ENCODE assay signal across 8 mouse cellular contexts in the genomic region with DNA sequence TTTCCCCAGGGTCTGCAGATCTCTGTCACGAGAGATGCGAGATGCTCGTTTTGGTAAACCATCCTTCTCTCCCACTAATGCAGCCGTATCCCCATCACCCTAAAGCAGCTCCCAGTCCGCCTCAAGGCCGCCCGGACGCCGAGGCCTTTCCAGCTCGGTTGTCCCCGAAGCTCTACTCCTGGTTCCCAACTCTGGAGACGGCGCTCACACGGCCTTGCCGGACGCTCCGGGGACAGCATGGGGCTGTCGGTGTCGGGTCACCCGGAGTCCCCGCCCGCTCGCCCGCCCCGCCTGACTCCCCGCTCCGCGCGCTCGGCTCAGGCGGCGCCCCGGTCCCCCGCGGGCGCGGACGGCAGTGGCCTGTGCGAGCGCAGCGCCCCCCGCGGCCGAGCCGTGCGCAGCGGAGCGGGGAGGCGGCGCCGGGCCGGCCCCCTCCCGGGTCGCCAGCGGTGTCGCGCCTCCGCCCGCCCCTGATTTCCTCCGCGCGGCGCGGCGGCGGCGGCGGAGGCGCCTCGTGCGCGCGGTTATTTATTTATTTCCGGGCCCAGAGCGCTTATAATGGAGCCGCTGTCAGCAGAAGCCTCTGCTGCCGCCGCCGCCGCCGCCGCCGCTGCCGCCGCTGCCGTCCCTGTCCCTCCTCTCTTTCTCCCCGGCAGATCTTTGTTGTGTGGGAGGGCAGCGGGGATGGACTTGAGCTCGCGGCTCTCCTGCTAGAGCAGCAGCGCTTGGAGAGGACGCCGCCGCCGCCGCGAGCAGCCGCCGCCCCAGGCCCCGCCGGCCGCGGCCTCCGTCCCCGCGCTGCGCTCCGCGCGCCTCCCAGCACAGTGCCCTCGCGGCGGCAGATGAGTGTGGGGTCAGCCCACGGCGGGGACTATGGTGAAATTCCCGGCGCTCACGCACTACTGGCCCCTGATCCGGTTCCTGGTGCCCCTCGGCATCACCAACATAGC. TPM values are rescaled to one million over a fixed set of nuclear protein-coding genes. Genes with fewer than 3 reads are reported as not detected.
DNase-seq lines count a peak whose midpoint lies in the region; ATAC-seq and TF ChIP-seq lines count a peak whose summit lies in the region.

A gene (plus strand): TSS at position 547 of the 950 bp plus-strand sequence.

- intact Hi-C loops in heart, postnatal 14 days (cut with DNase I), result loop anchor here (2.0 to 5.0 kb wide), 2 partner anchors 86 to 114 kb away; no protein-coding TSS in a partner anchor

- peak within 1 kb of the TSS; percentile 96 for H3K27ac ChIP-seq in forebrain, embryonic 16.5 days (ENCODE audit: low read length)
- H3K27ac ChIP-seq in neural tube, embryonic 13.5 days (replicated peaks), result peak within 1 kb of the TSS; percentile 98
- peak within 1 kb of the TSS; percentile 82 for H3K27ac ChIP-seq in stomach, postnatal 0 days (replicated peaks)

- peak within 1 kb of the TSS; percentile 87 for H3K4me3 ChIP-seq in E14TG2a.4 (replicated peaks; ENCODE audit: low read length)
- H3K4me3 ChIP-seq in forebrain, embryonic 16.5 days (replicated peaks; ENCODE audit: low read length), result peak within 1 kb of the TSS; percentile 59
- H3K4me3 ChIP-seq in neural tube, embryonic 13.5 days, result peak within 1 kb of the TSS; percentile 85
- peak within 1 kb of the TSS; percentile 72 for H3K4me3 ChIP-seq in stomach, postnatal 0 days (ENCODE audit: low read depth, low read length)

- peak; percentile 82 for DNase-seq in cerebellum, adult 11-12 months
- peak; percentile 93 to 96 for DNase-seq in heart, postnatal 14 days
- DNase-seq in large intestine, adult 2 months (ENCODE audit: low read depth, low spot score), result no peak
- peak; percentile 77 to 81 for DNase-seq in lung, adult 18-20 months
- DNase-seq in stomach, postnatal 0 days (ENCODE audit: low spot score), result peak; percentile 78

- TF ChIP-seq CTCF in E14TG2a.4 (conservative IDR thresholded peaks at IDR 0.05; ENCODE audit: low read length), result no peak
- peak; percentile 44; the same call in 1 of the 2 replicates for TF ChIP-seq CTCF in stomach, postnatal 0 days (IDR thresholded peaks at IDR 0.05; ENCODE audit: low read depth)

- H3K9me3 ChIP-seq in E14TG2a.4 (ENCODE audit: low read length), result no peaks in the 10 kb centered on the region
- H3K9me3 ChIP-seq in forebrain, embryonic 16.5 days (ENCODE audit: control insufficient read depth, low read length), result no peaks in the 10 kb centered on the region
- no peaks in the 10 kb centered on the region for H3K9me3 ChIP-seq in neural tube, embryonic 13.5 days
- H3K9me3 ChIP-seq in stomach, postnatal 0 days (ENCODE audit: control insufficient read depth, low read length), result no peaks in the 10 kb centered on the region

- peaks cover 24% of the 10 kb centered on the region for H3K27me3 ChIP-seq in E14TG2a.4 (ENCODE audit: insufficient read depth, low read length)
- H3K27me3 ChIP-seq in forebrain, embryonic 16.5 days (replicated peaks; ENCODE audit: control insufficient read depth, insufficient read depth, low read length), result no peaks in the 10 kb centered on the region
- H3K27me3 ChIP-seq in neural tube, embryonic 13.5 days, result no peaks in the 10 kb centered on the region
- no peaks in the 10 kb centered on the region for H3K27me3 ChIP-seq in stomach, postnatal 0 days (ENCODE audit: control insufficient read depth, insufficient read depth, low read length)

- peaks cover 44% of the 10 kb centered on the region for H3K4me1 ChIP-seq in E14TG2a.4 (replicated peaks; ENCODE audit: low read depth, low read length)
- peaks cover 27% of the 10 kb centered on the region for H3K4me1 ChIP-seq in forebrain, embryonic 16.5 days (replicated peaks; ENCODE audit: control insufficient read depth, insufficient read depth, low read length)
- peaks cover 39% of the 10 kb centered on the region for H3K4me1 ChIP-seq in neural tube, embryonic 13.5 days (replicated peaks)
- H3K4me1 ChIP-seq in stomach, postnatal 0 days (replicated peaks; ENCODE audit: control insufficient read depth, insufficient read depth), result no peaks in the 10 kb centered on the region; the same call in 1 of the 2 replicates

- peak within 1 kb of the TSS; percentile 80 for H3K9ac ChIP-seq in forebrain, embryonic 16.5 days (replicated peaks; ENCODE audit: low read depth, low read length)
- H3K9ac ChIP-seq in neural tube, embryonic 13.5 days, result peak within 1 kb of the TSS; percentile 96
- peak within 1 kb of the TSS; percentile 75 for H3K9ac ChIP-seq in stomach, postnatal 0 days (ENCODE audit: low read length)

- peak within 1 kb of the TSS; percentile 67 for H3K4me2 ChIP-seq in forebrain, embryonic 16.5 days (ENCODE audit: low read length)
- peak within 1 kb of the TSS; percentile 73 for H3K4me2 ChIP-seq in neural tube, embryonic 13.5 days
- peak within 1 kb of the TSS; percentile 87 for H3K4me2 ChIP-seq in stomach, postnatal 0 days (replicated peaks; ENCODE audit: low read depth)

- WGBS in forebrain, embryonic 16.5 days, result under 1% methylated on average over 100 of the region's 120 CpGs
- 1% methylated on average over 101 of the region's 120 CpGs for WGBS in large intestine, adult 2 months
- WGBS in neural tube, embryonic 13.5 days, result under 1% methylated on average over 99 of the region's 120 CpGs
- WGBS in stomach, postnatal 0 days, result under 1% methylated on average over 82 of the region's 120 CpGs

- no peak for TF ChIP-seq EP300 in stomach, postnatal 0 days (optimal IDR thresholded peaks at IDR 0.05)

- peak; percentile 93 for ATAC-seq in forebrain, embryonic 16.5 days
- ATAC-seq in neural tube, embryonic 13.5 days (ENCODE audit: low read depth), result peak; percentile 89
- ATAC-seq in stomach, postnatal 0 days (ENCODE audit: low FRiP score, low TSS enrichment), result peak; percentile 90

- no peaks in the 10 kb centered on the region for H3K36me3 ChIP-seq in E14TG2a.4 (ENCODE audit: insufficient read depth, low read length)
- no peaks in the 10 kb centered on the region for H3K36me3 ChIP-seq in forebrain, embryonic 16.5 days (ENCODE audit: control insufficient read depth, insufficient read depth)
- no peaks in the 10 kb centered on the region for H3K36me3 ChIP-seq in neural tube, embryonic 13.5 days
- no peaks in the 10 kb centered on the region for H3K36me3 ChIP-seq in stomach, postnatal 0 days (ENCODE audit: control insufficient read depth, insufficient read depth, low read length)

RNA-seq across cellular contexts. Expression of the gene that starts here (rescaled TPM):
- polyA plus RNA-seq in forebrain, embryonic 16.5 days (2015; fragmentation: Nextera tagmentation; extraction: Ambion mirVana), result 17.9 and 22.0 TPM in 2 replicates
- total RNA-seq in heart, postnatal 14 days (2021), result 100 to 1,000 TPM; 176 to 186 TPM
- polyA plus RNA-seq in large intestine, adult 2 months (2012; rRNA removed), result 29.7 TPM in 2 replicates
- 14.4 and 15.3 TPM in 2 replicates for polyA plus RNA-seq in neural tube, embryonic 13.5 days (2015; fragmentation: Nextera tagmentation; extraction: Ambion mirVana)
- 16.2 and 20.3 TPM in 2 replicates for polyA plus RNA-seq in stomach, postnatal 0 days (2015; fragmentation: Nextera tagmentation; extraction: Ambion mirVana)
